Mouse (Mus musculus): ENCODE data around the gene A4gnt. TPM values are rescaled to one million over a fixed set of nuclear protein-coding genes. Genes with fewer than 3 reads are reported as not detected.
"Not testable (repeated sequence)": the region's sequence is repeated elsewhere in the genome, so short reads cannot be mapped to it uniquely, and the experiment has no call there.

A4gnt gene
- total RNA-seq (2017) = not detected in 2 replicates

- ATAC-seq (ENCODE audit: extremely low read depth, insufficient number of reproducible peaks, low FRiP score, poor library complexity, severe bottlenecking) = no peak
Measured at GRCm38 (mm10) chr9:99612202-99612601, at the start of gene A4gnt. Gene A4gnt (plus strand): TSS chr9:99612502.

- peak; percentile 92 for ATAC-seq (ENCODE audit: extremely low read depth, insufficient number of reproducible peaks, low FRiP score, poor library complexity, severe bottlenecking)
Measured at GRCm38 (mm10) chr9:99563714-99564113, 48.6 kb upstream of the A4gnt start.

DNA sequence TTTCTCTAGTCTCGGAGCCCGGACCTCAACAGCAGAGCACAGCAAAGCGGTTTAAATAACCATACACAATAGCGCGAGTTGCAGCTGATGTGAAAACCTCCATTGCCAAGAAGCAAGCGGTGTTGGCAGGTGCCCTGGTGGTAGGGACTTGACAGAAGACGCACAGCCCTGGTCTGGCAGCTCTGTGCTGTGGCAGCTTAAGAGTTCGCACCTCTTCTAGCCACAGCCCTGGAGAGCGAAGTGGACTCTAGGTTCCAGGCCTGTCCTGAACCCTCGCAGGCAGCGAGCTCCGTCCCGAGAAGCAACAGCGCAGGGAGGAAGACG is 44.3 kb upstream of the A4gnt start:
- ATAC-seq (ENCODE audit: extremely low read depth, insufficient number of reproducible peaks, low FRiP score, poor library complexity, severe bottlenecking) = no peak

GRCm38 (mm10) chr9:99568347-99569070 is 43.8 kb upstream of the A4gnt start, which contains the start of gene Armc8:
Gene Armc8 (minus strand): TSS chr9:99568899.
- ATAC-seq (ENCODE audit: extremely low read depth, insufficient number of reproducible peaks, low FRiP score, poor library complexity, severe bottlenecking) = peak; percentile 84

GRCm38 (mm10) chr9:99569071-99569397 is 43.3 kb upstream of the A4gnt start:
- ATAC-seq (ENCODE audit: extremely low read depth, insufficient number of reproducible peaks, low FRiP score, poor library complexity, severe bottlenecking) = 0 out of 2 replicates have a peak, but pooled peaks have one; percentile 24

DNA sequence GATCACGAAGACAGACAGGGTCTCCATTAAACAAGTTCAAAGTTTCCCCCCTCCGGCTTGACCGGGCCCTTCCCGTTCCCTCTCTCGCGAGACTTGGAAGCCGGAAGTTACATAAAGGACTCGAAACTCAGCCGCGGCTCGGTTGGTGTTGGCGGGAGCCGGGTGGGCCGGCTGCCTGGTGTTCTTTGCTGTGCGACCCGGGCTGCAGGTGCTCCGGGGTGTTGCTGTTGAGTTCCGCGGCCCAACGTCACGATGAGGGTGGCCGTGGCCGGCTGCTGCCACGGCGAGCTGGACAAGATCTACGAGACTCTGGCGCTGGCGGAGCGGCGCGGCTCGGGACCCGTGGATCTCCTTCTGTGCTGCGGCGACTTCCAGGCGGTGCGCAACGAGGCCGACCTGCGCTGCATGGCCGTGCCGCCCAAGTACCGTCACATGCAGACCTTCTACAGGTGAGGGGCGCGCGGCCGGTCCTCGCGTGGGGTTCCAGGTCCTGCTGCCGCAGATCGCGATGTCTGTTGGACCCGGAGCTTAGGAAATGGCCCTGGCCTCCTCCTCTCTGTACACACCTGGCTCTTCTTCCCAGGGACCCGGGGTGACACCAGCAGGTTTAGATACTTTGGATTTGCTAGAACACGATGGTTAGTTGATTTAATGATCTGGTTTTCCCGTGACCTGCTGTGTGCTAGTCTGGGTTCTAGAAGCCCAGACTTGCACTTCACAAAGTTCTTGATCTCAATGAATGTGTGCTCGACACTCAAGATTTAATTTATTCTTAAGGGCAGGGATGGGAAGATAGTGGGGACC is 36.4 kb upstream of the A4gnt start, which contains the start of gene Dbr1:
Gene Dbr1, plus strand, starts transcription at position 123 of the 804 bp plus-strand sequence.
- ATAC-seq (ENCODE audit: extremely low read depth, insufficient number of reproducible peaks, low FRiP score, poor library complexity, severe bottlenecking) = peak; percentile 97

- peak; percentile 71 for ATAC-seq (ENCODE audit: extremely low read depth, insufficient number of reproducible peaks, low FRiP score, poor library complexity, severe bottlenecking)
Measured at GRCm38 (mm10) chr9:99580655-99581054, 31.6 kb upstream of the A4gnt start.

GRCm38 (mm10) chr9:99587505-99588202 is 24.6 kb upstream of the A4gnt start:
- ATAC-seq (ENCODE audit: extremely low read depth, insufficient number of reproducible peaks, low FRiP score, poor library complexity, severe bottlenecking) = 0 out of 2 replicates have a peak, but pooled peaks have one; percentile 41

- ATAC-seq (ENCODE audit: extremely low read depth, insufficient number of reproducible peaks, low FRiP score, poor library complexity, severe bottlenecking) = no peak
Measured at GRCm38 (mm10) chr9:99591144-99591543, 21.2 kb upstream of the A4gnt start.

- ATAC-seq (ENCODE audit: extremely low read depth, insufficient number of reproducible peaks, low FRiP score, poor library complexity, severe bottlenecking) = not testable (repeated sequence)
Measured at GRCm38 (mm10) chr9:99599127-99599526, 13.2 kb upstream of the A4gnt start.

- no peak for ATAC-seq (ENCODE audit: extremely low read depth, insufficient number of reproducible peaks, low FRiP score, poor library complexity, severe bottlenecking)
Measured at GRCm38 (mm10) chr9:99603566-99603965, 8.7 kb upstream of the A4gnt start.

DNA sequence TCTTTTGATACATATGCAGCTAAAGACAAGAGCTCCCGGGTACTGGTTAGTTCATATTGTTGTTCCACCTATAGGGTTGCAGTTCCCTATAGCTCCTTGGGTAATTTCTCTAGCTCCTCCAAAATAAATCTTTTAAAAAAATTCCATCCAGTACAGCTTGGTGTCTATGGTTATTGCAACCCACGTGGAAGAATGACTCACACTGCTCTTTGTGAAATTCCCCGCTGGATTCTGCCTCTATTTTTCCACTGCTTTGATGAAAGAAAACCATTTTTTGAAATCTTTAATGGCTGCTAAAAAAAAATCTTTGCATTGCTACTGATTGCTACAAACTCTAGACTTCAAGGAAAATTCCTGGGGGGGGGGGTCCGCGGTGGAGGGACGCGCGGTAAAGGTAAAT is 7.4 kb downstream of the A4gnt start:
- ATAC-seq (ENCODE audit: extremely low read depth, insufficient number of reproducible peaks, low FRiP score, poor library complexity, severe bottlenecking) = no peak

GRCm38 (mm10) chr9:99620196-99620595 is 7.9 kb downstream of the A4gnt start:
- no peak for ATAC-seq (ENCODE audit: extremely low read depth, insufficient number of reproducible peaks, low FRiP score, poor library complexity, severe bottlenecking)

DNA sequence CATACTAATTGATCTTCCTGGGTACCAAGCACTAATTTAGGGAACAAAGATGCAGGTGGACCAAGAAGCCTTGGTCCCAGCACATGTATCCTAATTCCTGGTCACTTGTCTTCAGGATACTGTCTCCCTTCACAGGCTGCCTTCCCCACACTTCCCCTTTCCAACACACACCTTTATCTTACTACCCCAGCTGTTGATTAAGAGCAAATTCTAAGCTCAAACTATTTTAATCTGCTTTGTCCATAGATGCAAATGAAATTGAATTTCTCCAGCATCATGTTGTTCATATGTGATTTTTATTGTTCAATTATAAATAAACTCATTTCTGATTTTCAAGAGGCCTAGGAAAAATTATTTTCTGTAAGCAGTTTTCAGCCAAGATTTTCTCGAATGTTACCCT is 9.7 kb downstream of the A4gnt start:
- ATAC-seq (ENCODE audit: extremely low read depth, insufficient number of reproducible peaks, low FRiP score, poor library complexity, severe bottlenecking) = no peak

DNA sequence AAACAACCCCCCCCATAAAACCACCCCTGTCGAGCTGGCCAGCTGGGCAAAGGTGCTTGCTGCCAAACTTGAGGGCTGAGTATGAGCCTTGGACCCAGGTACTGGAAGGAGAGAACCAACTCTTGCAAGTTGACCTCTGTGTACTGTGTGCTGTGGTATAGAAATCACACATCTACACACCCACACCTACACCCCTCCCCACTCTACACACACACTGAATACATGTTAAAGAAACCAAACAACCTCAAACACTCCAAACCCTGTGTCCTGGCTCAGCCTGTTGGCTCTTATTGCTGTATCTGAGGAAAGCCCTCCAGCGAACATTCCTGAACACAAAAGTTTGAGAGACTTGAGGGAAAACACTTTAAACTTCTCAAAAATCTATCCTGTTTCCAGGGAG is 10.7 kb downstream of the A4gnt start:
- no peak for ATAC-seq (ENCODE audit: extremely low read depth, insufficient number of reproducible peaks, low FRiP score, poor library complexity, severe bottlenecking)

- ATAC-seq (ENCODE audit: extremely low read depth, insufficient number of reproducible peaks, low FRiP score, poor library complexity, severe bottlenecking) = no peak
Measured at GRCm38 (mm10) chr9:99624117-99624516, 11.8 kb downstream of the A4gnt start.

- ATAC-seq (ENCODE audit: extremely low read depth, insufficient number of reproducible peaks, low FRiP score, poor library complexity, severe bottlenecking) = no peak
Measured at GRCm38 (mm10) chr9:99628581-99628980, 16.3 kb downstream of the A4gnt start.

DNA sequence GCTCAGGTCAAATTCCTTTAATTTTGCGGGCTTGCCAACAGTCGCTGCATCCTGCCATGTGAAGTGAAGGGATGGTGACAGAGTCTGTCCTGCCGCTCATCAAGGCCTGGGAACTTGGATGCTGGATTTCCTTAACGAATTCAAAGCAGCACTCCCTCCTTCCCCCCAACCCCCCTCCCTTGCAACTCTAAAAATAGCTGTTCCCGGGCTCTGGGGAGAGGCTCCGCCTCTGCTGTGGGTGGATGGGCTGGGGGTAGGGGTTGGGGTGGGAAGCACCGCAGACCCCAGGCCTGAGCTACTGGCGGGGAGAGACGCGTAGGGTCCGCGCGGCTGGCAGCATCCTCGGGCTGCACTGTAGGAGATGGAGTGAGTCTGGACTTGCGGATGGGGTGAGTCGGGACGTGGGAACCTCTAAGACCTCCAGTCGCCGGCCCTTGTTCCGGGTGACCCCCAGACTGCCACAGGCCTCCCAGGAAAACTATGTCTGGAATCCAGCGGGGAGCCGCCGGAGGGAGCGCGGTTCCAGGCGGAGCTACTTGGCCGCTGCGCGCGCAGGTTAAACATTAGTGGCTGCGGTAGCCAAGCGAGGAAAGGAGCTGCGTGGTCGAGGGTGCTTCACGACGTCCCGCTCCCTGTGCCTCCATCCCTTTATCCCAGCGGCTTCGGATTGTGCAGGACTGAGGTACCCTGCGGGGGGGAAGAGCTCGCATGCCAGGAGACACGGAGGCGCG is 17.1 kb downstream of the A4gnt start, which contains the start of gene Dzip1l:
Gene Dzip1l, plus strand, starts transcription at position 216 of the 731 bp plus-strand sequence.
- no peak for ATAC-seq (ENCODE audit: extremely low read depth, insufficient number of reproducible peaks, low FRiP score, poor library complexity, severe bottlenecking)

GRCm38 (mm10) chr9:99630071-99630470 is 17.8 kb downstream of the A4gnt start:
- ATAC-seq (ENCODE audit: extremely low read depth, insufficient number of reproducible peaks, low FRiP score, poor library complexity, severe bottlenecking) = no peak

All from neutrophil, adult 5-6 weeks (primary cell).